Mouse (Mus musculus): ENCODE data around the gene Olfr1354. TPM values are rescaled to one million over a fixed set of nuclear protein-coding genes. Genes with fewer than 3 reads are reported as not detected.
"Not testable (repeated sequence)": the region's sequence is repeated elsewhere in the genome, so short reads cannot be mapped to it uniquely, and the experiment has no call there.

Olfr1354 gene
- not detected for total RNA-seq (2021)
- long read RNA-seq, experiment 1: 0 reads
- long read RNA-seq, experiment 2: 0 reads

DNA sequence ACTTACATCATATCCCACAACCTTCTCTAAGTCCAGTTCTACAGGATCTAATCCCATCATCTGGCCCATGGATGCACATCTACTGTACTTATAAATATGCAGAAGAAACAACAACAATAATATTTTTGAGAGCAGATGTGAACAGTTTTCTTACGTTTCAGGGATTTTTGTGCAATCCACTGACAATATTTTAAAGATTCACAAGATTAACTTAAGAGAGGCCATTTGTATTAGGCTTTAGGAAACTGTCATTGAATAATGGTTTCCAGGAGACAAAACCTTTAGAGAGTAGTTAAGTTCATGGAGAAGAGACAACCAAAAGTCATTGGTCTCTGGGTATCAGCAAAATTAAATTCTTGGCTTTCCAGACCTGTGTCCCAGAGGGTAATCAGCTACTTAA lies at the start of gene Olfr1354:
Gene Olfr1354 (plus strand): TSS at position 301 of the 400 bp plus-strand sequence.
- DNase-seq (ENCODE audit: low spot score in 2 of 2); H3K4me3 ChIP-seq; H3K27ac ChIP-seq: not testable (repeated sequence)

DNA sequence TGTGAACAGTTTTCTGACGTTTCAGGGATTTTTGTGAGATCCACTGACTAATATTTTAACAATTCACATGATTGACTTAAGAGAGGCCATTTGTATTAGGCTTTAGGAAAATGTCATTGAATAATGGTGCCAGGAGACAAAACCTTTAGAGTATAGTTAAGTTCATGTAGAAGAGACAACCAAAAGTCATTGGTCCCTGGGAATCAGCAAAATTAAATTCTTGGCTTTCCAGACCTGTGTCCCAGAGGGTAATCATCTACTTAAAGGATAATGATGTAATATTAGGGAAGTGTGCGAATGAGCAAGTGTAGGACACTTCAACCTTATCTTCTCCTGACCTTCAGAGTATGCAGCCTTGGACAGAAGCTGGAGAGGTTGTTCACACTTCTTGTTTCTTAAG lies 37.7 kb upstream of the Olfr1354 start, which contains the start of gene Olfr1355:
Gene Olfr1355 (plus strand): TSS at position 301 of the 400 bp plus-strand sequence.
- H3K27ac ChIP-seq: no peak within 1 kb of the TSS
- no peak for DNase-seq (ENCODE audit: low spot score in 2 of 2)
- H3K4me3 ChIP-seq: no peak within 1 kb of the TSS
- no peak for TF ChIP-seq CTCF (conservative IDR thresholded peaks at IDR 0.05)

DNA sequence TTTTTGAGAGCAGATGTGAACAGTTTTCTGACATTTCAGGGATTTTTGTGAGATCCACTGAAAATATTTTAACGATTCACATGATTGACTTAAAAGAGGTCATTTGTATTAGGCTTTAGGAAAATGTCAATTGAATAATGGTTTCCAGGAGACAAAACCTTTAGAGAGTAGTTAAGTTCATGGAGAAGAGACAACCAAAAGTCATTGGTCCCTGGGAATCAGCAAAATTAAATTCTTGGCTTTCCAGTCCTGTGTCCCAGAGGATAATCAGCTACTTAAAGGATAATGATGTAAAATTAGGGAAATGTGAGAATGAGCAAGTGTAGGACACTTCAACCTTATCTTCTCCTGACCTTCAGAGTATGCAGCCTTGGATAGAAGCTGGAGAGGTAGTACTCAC lies 37.4 kb downstream of the Olfr1354 start, which contains the start of gene Olfr8:
Gene Olfr8 (plus strand): TSS at position 301 of the 400 bp plus-strand sequence.
- H3K27ac ChIP-seq; H3K4me3 ChIP-seq; DNase-seq (ENCODE audit: low spot score in 2 of 2): not testable (repeated sequence)

DNA sequence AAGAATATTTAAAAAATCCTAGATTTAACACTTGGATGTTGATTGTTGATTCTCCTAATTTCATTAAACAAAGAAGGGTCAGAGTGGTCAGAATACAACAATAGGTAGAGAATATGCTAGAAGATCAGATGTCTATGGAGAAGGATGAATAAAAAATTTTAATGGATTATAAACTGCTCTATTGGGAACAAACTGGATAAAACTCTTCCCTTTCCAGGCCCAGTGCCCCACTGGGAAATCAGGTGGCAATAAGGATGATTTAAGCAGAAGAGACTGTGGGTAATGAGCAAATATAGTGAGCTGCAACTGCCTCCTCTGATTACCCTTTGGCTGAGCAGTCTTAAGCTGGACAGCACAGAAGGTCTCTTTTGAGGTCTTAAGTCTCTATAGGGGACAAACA lies 50.0 kb downstream of the Olfr1354 start, which contains the start of gene Olfr1353:
Gene Olfr1353 (plus strand): TSS at position 301 of the 400 bp plus-strand sequence.
- not testable (repeated sequence) for H3K27ac ChIP-seq; DNase-seq (ENCODE audit: low spot score in 2 of 2); H3K4me3 ChIP-seq

Other genes with a start within 250 kb of the Olfr1354 start
- gene Casp14, start 194.9 kb upstream of the Olfr1354 start, total RNA-seq (2021): not detected
- gene Ccdc105, start 160.1 kb upstream of the Olfr1354 start, total RNA-seq (2021): under 1 TPM; 0.81 to 0.84 TPM
- 10 to 100 TPM; 11.0 to 11.5 TPM for gene Slc1a6, start 132.7 kb upstream of the Olfr1354 start, total RNA-seq (2021)
- under 1 TPM in 1 of 2 experiments, not detected in 1; 0.13 TPM for gene Olfr1356, start 61.0 kb upstream of the Olfr1354 start, total RNA-seq (2021)
- gene Olfr1355, start 37.6 kb upstream of the Olfr1354 start, total RNA-seq (2021): not detected
- gene Olfr8, start 37.5 kb downstream of the Olfr1354 start, total RNA-seq (2021): not detected
- gene Olfr1353, start 50.1 kb downstream of the Olfr1354 start, total RNA-seq (2021): not detected
- not detected for gene Olfr1352, start 67.9 kb downstream of the Olfr1354 start, total RNA-seq (2021)
- gene Olfr1351, start 99.3 kb downstream of the Olfr1354 start, total RNA-seq (2021): not detected
- gene Olfr57, start 115.6 kb downstream of the Olfr1354 start, total RNA-seq (2021): not detected
- gene 2610008E11Rik, start 184.4 kb downstream of the Olfr1354 start, total RNA-seq (2021): 10 to 100 TPM; 22.3 to 28.0 TPM
- gene Vmn2r80, start 235.6 kb downstream of the Olfr1354 start, total RNA-seq (2021): not detected

Measured in layer of hippocampus, adult 2 months (tissue).